Mouse (Mus musculus) stomach, postnatal 0 days (tissue): ENCODE data around the gene Nudt4.

Experiments used
- CTCF ChIP-seq: IDR thresholded peaks from 2 replicates; pipeline ENCODE4 v1.5.1; 2016; ENCODE audit warnings: antibody characterized with exemption, low read depth, mild to moderate bottlenecking, moderate library complexity
- EP300 ChIP-seq: optimal IDR thresholded peaks from 2 replicates; pipeline ENCODE3; 2016; ENCODE audit warnings: antibody characterized with exemption

DNA sequence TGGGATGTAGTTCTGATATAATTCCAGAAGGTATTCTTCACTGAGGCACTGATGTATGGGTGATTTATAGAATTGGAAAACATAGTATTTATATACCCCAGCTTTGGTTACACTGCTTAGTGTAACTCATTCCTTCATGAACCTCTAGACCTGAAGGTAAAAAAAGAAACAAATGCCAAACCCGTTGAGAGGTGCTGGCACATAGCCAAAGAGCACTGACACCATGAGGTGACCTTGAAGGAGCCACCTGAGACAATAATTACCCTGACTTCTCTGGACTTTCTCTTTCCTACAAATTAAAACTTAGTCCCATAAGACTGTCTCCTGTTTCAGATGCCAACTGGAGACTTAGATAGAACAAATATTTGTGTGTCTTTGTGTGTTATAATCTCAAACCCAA is 59.6 kb downstream of the Nudt4 start:
- TF ChIP-seq EP300: no peak
- no peak for TF ChIP-seq CTCF
